Mouse (Mus musculus) kidney, adult 8-10 months (tissue): ENCODE results near the gene Mroh8.

Experiments
- DNase-seq, 2 experiments: peaks; one replicate each; pipeline ENCODE4 v3.0.0; 2022

The Mroh8 gene

GRCm38 (mm10) chr2:157279416-157279800 lies at the start of gene Mroh8:
TSS of gene Mroh8 (minus strand) at chr2:157279549.
- DNase-seq: peak in 1 of 2 experiments; percentile 19

- no peak for DNase-seq
Observed at GRCm38 (mm10) chr2:157328570-157328969, 49.2 kb upstream of the Mroh8 start.

DNA sequence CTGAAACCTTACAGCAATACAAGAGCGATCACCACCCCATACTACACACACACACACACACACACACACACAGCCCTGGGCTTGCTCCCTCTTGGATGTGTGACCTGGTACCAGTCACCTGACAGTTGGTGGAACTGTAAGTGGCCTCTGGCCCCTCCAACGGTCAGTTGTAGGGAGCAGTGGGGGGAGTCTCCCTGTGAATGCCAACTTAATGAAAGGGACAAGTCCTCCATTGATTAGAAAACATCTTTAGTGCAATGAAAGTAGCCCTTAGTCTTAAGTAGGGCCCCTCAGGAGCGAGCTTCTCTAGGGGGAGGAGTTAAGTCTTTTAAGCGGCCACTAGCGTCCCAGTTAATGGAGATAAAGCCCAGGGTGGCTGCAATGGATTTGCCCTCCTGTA lies 48.8 kb upstream of the Mroh8 start:
- no peak for DNase-seq

- no peak for DNase-seq
Observed at GRCm38 (mm10) chr2:157325238-157325637, 45.9 kb upstream of the Mroh8 start.

- no peak for DNase-seq
Observed at GRCm38 (mm10) chr2:157322029-157322766, 42.8 kb upstream of the Mroh8 start.

- peak; percentile 15 to 33 for DNase-seq
Observed at GRCm38 (mm10) chr2:157320886-157321285, 41.5 kb upstream of the Mroh8 start.

DNA sequence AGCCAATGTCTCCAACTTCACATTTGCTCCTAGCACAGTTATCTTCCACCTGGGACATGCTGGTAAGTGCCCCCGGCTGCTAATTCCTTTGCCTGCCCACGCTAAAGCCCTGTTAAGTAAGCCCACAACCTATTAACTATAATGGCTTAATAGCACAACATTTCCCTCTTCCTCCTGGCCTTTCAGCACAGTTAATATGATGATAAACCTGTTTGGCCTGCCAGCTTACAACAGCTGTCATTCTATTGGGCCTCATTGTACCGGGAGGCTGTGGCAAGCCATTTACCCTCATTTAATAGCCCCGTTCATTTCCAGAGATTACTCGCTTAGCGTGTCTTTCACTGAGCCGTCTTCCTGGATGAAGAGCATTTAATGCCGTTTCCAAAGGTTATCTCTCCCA lies 40.8 kb upstream of the Mroh8 start:
- DNase-seq: no peak

GRCm38 (mm10) chr2:157317220-157317619 lies 37.9 kb upstream of the Mroh8 start:
- peak in 1 of 2 experiments; percentile 7 for DNase-seq

- no peak for DNase-seq
Observed at GRCm38 (mm10) chr2:157316358-157316933, 37.1 kb upstream of the Mroh8 start.

DNA sequence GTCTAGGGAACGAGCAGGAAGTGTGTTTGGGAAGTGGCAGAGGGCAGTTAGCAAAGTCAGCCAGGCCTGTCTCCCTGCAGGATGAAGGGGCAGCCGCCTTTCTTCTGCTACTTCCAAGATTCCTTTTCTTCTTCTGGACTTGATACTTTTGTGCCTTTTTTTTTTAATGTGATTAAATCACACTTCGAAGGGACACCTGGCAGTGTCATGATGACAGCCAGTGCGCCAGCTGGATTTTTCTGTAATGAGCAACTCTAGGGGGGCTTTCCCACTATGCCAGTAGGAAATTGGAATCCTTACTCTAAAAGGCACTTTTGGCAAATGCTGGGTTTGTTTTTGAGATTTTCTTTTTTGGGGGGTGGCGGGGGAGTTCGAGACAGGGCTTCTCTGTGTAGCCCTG lies 36.1 kb upstream of the Mroh8 start:
- DNase-seq: no peak

DNA sequence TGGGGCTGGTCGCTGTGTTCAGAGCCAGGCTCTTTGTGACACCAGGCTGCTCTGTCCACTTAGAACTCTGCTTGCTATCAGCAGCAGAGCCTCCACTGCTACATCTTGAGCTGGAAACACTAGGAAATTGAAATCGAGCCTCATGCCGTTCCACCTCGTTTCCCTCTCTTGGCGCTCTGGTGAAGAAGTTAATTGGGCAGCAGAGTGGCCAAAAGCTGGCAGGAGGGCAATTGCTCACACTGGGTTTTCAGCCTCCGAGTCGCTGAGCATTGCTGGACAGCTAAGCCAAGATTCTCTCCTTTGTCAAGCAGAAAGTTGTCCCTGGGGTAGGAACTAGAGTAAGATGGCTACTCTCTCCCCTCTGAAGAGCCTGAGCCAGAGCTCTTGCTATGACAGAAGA lies 35.0 kb upstream of the Mroh8 start:
- peak; percentile 8 to 9 for DNase-seq

- no peak for DNase-seq
Observed at GRCm38 (mm10) chr2:157313718-157314117, 34.4 kb upstream of the Mroh8 start.

DNA sequence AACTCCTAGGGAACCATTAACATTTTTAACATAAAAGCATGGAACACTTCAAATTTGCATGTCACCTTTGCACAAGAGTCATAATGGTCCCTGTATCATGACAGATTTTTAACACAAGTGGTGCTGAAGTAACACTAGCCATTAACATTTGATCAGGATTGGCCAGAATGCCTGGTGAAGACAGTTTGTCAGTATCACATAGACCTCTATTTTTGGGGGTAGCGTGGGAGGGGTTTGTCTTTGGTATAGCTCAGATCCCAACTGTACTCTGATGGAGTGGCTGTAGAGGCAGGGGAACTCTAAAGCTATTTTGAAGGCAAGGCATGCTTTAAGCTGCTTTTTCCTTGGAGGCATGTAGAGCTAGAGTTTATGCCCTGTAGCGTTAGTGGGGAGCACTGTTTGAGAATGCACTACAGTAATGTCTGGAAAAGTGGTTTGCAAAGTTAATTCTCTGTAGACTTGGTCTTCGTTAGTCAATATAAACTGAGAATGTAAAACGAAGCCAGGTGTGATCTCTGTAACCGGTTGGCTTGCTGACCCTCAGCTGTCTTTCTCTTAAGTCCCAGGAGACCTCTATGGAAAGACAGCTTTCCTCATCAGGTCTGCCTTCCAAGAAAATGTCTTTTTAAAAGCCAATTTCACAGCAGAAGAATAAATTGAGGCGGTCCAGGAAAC lies 31.8 kb upstream of the Mroh8 start:
- no peak for DNase-seq

DNA sequence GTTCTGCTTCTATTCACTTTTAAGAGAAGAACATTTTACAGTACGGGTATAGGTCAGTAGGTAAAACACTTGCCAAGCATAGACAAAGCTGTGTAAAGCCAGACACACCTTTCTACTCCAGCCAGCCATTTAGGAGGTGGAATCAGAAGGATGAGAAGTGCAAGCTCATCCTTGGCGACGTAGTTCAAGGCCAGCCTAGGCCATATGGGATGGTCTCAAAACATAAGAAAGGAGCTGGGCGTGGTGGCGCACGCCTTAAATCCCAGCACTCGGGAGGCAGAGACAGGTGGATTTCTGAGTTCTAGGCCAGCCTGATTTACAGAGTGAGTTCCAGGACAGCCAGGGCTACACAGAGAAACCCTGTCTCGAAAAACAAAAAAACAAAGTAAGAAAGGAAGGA lies 30.3 kb upstream of the Mroh8 start:
- no peak for DNase-seq

DNA sequence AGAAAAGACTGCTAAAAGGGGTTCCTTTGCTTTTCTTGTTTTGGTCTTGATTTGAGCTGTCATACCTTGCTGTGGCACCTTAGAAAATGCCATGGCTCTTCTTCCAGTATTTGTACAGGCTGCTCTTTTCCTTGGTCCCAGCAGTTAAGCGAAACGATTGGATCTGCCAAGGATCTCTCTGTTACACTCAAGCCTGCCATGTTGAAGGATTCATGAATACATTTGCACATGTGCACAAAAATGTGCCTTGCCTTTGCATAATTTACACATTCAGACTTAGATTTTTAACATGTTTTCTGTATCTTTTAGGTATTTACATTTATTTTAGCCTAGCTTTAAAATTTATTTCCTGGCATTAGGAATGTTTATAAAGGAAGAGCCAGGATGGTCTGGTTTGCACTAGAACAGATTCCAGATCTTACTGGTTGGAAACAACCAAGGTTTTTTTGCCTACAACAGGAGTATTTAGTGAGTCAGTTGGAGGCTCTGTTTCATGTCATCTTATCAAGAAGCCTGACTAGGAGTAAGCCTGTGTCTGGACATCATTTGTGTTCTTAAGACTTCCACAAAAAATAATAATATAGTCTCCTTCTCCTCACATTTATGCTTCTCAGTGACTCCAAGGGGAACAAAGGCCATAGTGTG lies 29.0 kb upstream of the Mroh8 start:
- no peak for DNase-seq

DNA sequence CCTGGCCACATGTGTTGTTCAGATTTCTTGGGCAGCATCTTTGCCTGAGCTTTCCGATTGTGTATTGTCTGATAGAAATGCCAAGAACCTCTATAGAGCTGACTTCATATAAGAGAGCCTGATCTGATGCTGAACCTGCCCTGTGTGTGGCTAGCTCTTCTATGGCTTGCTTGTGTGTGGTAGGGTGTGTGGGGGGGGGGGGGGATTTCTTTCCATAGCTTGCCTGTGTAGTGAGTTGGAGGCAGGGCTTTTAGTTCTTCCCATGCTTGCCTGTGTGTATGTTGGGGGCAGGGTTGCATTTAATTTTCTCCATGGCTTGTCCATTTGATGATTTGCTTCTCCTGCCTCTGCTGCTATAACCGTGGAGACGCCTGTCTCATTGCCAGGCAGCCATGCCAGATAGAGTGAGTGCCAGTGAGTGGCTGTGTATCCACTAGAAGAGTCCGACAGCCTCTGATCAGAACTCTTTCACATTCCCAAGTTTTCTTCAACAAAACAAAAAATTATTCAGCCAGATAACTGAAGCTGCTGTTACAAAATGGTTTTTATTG lies 28.4 kb upstream of the Mroh8 start:
- no peak for DNase-seq

GRCm38 (mm10) chr2:157306091-157307032 lies 27.0 kb upstream of the Mroh8 start:
- no peak for DNase-seq

DNA sequence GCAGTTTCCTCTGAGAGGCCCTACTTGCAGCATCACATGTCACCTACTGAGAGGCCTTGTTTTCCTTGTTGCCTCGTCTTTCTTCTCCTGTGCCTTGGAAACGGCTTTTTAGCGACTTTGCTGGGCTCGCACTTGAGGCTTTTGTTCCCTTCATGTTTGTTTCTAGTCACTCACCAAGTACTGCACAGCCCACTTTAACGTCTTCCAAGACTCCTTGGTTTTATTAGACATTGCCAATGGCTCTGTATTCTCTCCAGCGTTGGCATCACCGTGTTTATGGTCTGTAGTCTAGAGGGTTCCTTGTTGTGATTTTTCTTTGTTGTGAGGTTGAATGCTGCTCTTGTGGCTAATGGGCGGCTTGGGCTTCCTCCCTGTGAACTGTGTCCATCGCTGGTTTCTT lies 23.7 kb upstream of the Mroh8 start:
- no peak for DNase-seq

GRCm38 (mm10) chr2:157300051-157300450 lies 20.7 kb upstream of the Mroh8 start:
- DNase-seq: no peak

DNA sequence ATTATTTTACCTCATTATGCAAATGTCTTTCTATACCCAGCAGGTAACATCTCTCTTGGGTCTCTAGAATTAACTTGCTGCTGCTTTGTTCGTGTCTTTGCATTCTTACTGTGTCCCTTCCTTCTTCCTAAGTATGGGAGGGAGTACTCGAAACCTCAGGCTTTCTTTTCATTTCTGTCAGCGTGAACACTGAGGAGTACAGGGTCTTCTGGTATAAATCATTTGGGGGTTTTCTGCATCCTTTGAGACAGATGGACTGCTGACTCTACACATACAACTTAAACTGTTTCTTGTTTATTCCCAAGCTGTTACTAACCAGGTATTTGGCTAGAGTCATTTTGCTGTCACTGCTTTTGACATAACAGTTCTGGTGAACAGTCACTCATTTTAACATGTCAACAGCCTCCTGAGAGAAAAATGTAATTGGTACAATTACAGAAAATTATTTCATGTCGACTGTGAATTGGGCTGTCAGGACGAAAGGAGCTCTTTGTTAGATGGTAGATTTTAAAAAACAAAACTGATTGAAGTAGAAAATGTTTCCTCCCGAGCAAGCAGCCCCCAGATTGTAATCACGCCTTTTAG lies 16.8 kb upstream of the Mroh8 start:
- DNase-seq: no peak

- DNase-seq: peak; percentile 41 to 70
Observed at GRCm38 (mm10) chr2:157292093-157292492, 12.7 kb upstream of the Mroh8 start.

DNA sequence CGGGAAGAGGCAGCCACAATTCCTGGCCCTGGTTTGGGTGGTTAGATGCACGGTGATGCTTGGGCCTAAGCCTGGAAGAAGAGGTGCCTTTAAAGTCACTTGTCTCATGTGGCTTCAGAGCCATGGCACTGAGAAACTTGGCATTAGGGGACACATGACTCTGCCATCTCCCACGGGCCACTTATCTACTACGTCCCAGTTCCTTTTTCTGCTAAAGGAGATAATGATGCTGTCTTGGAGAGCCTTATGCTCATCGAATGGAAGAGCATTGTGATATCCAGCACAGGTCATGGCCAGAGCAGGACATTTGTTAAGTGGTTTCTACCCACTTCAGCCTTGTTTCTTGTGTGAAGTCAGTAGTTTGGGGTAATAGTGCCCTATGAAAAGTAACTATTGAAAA lies 9.6 kb upstream of the Mroh8 start:
- DNase-seq: no peak
